Mouse (Mus musculus) adipocyte (in vitro differentiated cells): Measurements from ENCODE around the gene Kcnip4.

Source experiments
- DNase-seq: peaks from one replicate; pipeline ENCODE4 v3.0.0-alpha.2; 2016; ENCODE audit warnings: low spot score

Gene Kcnip4

DNA sequence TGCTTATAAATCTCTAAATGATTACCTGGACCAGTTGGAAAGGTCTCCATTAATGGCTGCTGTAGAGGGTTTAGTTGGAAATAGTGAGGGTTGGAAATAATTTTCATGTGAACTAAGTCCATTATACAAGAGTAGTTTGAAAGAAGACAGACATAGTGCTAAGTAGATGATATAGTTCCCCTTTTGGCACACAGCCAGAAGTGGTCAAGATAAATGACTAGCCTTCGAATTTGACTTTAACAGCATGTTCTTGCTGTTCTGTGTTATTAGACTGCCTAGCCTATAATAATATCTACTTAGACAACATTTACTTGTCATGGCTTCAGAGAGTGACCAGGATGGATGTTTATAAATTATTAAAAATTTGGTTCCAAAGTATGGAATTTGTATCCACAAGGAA, 941.3 kb downstream of the Kcnip4 start:
- no peak for DNase-seq

DNA sequence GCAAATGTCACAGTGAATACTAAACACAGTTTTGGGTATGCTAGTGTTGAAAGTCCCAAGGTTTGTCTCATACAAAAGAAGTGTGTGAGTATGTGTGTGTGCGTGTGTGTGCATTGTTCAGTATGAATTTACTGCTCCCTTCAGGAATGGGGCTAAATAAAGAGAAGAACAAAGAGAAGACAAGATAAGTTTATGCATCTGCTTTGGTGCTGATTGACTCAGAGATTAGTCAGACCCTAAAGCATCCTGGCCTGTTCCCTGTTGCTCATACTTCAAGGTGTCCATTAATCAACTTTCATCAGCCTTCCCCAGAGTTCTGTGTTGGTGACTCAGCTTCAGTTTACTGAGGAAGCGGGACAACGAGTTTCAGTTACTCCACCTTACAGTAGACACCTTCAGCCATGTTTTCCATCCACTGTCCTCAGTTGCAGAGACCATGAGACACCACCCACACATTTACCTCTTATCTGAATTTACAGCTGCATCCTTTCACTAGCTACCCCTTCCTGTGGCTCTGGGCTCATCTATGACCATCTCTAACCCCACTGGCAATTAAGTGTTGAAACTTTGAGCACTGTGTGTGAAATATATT, 960.6 kb downstream of the Kcnip4 start:
- DNase-seq: no peak

- DNase-seq: no peak
These were observed 973.0 kb downstream of the Kcnip4 start for GRCm38 (mm10) chr5:48551753-48552152.

DNA sequence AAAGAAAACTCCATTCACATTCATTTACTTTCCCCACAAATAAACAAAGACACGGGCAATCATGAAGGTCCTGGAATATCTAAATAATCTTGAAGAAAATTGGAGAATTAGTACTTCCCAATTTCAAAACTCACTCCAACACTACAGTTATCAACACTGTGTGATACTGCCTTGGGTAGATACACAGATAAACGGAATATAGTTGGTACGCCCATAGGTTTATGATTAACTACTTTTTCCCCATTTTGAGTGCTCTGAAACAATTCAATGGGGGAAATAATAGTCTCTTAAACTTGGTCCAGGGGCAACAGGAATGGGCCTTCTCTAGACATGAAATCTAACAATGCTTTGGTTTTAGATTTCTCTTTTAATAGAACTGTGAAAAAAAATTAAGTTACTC, 978.9 kb downstream of the Kcnip4 start:
- DNase-seq: no peak

GRCm38 (mm10) chr5:48544784-48545734, 979.6 kb downstream of the Kcnip4 start:
- DNase-seq: no peak

GRCm38 (mm10) chr5:48518035-48518434, 1006.7 kb downstream of the Kcnip4 start:
- no peak for DNase-seq

GRCm38 (mm10) chr5:48513354-48513753, 1011.4 kb downstream of the Kcnip4 start:
- DNase-seq: no peak

DNA sequence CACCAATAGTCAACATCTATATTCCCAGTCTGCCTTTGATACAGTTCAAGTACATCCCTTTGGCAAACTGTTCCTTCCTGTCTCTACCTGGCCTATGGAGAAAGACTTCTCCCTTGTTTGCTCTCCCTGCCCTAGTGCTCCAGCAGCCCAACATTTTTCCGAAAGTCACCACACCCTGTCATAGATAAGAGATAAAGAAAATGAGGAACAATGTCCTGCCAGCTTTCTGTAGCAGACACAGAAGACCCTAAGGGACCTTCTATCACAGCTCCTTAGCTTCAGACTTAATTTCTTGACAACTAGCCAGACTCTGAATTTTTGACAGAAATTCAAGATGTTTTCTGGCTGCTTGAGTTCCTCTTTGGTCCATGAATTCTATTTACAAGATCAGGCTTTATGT, 1013.4 kb downstream of the Kcnip4 start:
- DNase-seq: no peak

GRCm38 (mm10) chr5:48510241-48510640, 1014.5 kb downstream of the Kcnip4 start:
- DNase-seq: no peak

GRCm38 (mm10) chr5:48509194-48509930, 1015.3 kb downstream of the Kcnip4 start:
- no peak for DNase-seq

GRCm38 (mm10) chr5:48503094-48503493, 1021.6 kb downstream of the Kcnip4 start:
- DNase-seq: no peak

GRCm38 (mm10) chr5:48502442-48502841, 1022.3 kb downstream of the Kcnip4 start:
- no peak for DNase-seq

DNA sequence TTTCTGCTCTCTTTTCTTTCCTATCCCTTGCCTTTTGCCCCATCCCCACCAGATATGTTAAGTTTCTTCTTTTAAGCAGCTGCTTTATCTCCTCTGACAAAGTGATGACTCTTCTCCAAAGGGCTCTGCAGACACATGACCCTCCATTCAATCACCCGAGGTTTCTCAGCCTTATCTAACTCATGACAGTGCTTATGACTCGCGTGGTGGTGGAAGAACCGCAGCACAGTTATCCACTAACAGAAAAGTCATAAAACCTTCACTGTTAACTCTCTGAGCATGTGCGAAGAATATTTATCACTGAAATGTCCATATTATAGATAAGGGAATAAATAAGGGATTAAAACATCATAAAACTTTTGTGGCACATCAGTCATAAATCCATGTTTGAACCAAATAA, 1024.5 kb downstream of the Kcnip4 start:
- DNase-seq: no peak

DNA sequence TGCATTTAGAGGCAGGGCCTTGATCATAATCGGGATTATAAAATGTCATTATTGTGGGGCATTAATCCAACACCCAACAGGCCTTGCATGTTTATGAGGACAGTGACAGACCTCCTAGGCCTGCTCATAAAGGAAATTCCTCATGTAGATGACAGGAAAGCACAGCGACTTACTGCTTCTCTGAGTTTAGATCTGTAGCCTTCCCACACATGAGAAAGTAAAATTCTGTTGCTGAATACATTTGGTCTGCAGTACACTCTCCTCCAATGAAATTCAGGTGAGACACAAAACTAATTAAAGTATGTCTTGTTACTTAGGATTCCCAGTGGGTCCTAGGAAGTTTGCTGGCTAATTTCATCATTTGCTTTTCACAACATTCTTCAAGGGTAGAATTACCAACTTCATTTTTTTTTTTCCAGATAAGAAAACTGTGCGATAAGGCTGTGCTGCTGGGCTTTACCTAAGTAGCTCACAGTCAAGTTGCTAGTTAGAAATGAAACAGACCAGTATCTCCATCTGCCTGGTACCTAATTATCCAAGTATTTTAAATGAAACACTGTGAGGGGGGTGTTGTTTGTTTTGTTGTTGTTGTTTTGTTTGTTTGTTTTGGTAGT, 1033.7 kb downstream of the Kcnip4 start:
- DNase-seq: no peak

DNA sequence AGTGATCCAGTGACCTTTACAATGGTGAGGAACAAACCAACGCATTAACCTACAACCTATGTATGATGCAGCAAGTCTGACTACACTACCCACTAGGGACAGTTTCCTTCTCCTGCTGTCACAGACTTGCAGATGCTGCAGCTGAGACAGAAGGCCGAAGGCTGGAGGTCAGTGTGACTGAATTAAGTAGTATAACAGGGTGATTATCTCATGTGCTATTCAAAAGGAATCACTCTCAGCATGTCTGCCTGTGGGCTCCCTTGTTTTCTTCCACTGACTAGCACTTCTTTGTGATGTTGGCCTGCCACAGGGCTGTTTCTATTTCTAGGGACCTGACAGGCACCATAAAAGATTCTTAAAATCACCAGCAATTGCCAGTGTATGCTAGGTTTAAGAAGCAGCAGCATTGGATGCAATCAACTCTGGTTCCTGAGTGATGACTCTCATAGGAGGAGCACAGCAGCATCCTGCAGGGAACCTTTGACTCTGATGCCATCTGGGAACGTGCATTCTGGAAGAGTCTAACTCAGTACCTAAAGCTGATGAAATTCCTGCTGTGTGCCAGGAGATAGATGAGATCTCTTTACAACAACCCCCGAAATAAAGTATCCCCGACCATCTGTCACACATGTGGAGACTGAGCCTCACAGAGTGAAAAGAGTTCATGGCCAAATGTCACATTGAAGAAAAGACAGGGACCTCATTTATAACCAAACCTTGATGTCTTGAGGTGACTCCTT, 1035.0 kb downstream of the Kcnip4 start:
- DNase-seq: no peak

GRCm38 (mm10) chr5:48483112-48483511, 1041.6 kb downstream of the Kcnip4 start:
- no peak for DNase-seq

- DNase-seq: no peak
These were observed 1064.5 kb downstream of the Kcnip4 start for GRCm38 (mm10) chr5:48460221-48460620.

DNA sequence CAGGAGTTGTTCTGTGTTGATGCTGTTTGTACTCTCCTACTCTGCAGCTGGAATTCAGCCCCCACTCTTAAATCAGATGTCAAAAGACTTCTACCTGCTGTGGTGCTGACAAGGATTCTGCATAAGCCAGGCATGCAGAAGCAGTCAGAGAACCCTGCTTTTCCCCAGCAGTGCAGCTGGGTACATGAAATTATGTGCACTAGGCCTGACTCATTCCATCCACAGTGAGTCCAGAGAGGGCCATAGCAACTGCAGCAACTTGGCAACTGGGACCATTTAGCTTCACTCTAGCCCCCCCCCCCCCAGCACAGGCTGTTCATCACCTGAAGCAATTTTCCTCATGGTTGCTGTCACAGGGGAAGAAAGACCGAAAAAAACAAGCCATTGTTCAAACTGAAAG, 1075.8 kb downstream of the Kcnip4 start:
- DNase-seq: no peak

DNA sequence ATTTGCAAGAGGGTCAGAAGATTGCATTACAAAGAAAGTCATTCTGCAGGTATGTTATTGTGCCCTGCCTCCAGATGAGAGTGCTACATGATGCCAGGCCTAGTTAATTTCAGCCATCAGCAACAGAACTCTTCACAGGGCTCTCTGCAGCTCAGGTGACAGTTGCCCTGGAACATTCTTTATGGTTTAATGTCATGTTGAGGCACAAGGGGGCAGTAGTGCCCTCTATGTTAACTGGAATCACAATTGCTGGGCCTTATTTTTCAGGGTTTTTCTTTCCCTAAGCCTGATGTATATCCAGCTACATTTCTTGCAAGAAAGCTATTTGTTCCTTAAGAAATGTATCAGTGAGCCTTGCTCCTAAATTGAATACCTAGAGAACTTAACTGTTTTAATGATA, 1094.2 kb downstream of the Kcnip4 start:
- peak; percentile 47 for DNase-seq

GRCm38 (mm10) chr5:48421957-48422356, 1102.8 kb downstream of the Kcnip4 start:
- DNase-seq: no peak

DNA sequence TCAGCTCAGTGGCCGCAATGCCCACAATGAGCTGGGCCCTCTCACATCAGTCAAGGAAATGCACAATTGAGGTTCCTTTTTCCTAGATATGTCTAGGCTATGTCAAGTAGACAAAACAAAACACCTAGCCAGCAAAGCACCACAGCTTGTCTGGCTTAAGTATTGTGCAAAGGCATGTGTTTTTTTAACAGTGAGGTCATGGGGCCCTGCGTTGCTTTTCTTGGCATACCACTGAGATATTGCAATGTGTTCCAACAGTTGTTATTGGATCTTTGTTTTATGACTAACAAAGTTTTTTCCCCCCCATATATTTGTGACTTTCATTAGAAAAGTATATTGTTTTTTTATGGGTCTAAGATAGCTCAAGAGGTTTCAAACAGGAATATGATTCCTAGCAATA, 1105.0 kb downstream of the Kcnip4 start:
- peak; percentile 81 for DNase-seq

- no peak for DNase-seq
These were observed 1112.4 kb downstream of the Kcnip4 start for GRCm38 (mm10) chr5:48412261-48412660.
